Mouse (Mus musculus): ENCODE data around the gene Exoc3l. TPM values are rescaled to one million over a fixed set of nuclear protein-coding genes. Genes with fewer than 3 reads are reported as not detected.

The Exoc3l gene
- total RNA-seq, 2 experiments from 2014 or later, result 0.38 to 15.0 TPM

- no peak for ATAC-seq (replicated peaks; ENCODE audit: low FRiP score, poor library complexity, severe bottlenecking)
Measured at GRCm38 (mm10) chr8:105315073-105315769, 19.3 kb upstream of the Exoc3l start.

GRCm38 (mm10) chr8:105313622-105314402, 17.9 kb upstream of the Exoc3l start:
- ATAC-seq (replicated peaks; ENCODE audit: low FRiP score, poor library complexity, severe bottlenecking), result no peak

GRCm38 (mm10) chr8:105312891-105313481, 17.1 kb upstream of the Exoc3l start:
- ATAC-seq (replicated peaks; ENCODE audit: low FRiP score, poor library complexity, severe bottlenecking), result peak; percentile 18

GRCm38 (mm10) chr8:105311718-105312117, 15.8 kb upstream of the Exoc3l start:
- ATAC-seq (replicated peaks; ENCODE audit: low FRiP score, poor library complexity, severe bottlenecking), result 0 out of 2 replicates have a peak, but pooled peaks have one; percentile 7

- no peak for ATAC-seq (replicated peaks; ENCODE audit: low FRiP score, poor library complexity, severe bottlenecking)
Measured at GRCm38 (mm10) chr8:105310118-105310517, 14.2 kb upstream of the Exoc3l start.

GRCm38 (mm10) chr8:105309142-105309847, 13.4 kb upstream of the Exoc3l start:
- no peak for ATAC-seq (replicated peaks; ENCODE audit: low FRiP score, poor library complexity, severe bottlenecking)

- ATAC-seq (replicated peaks; ENCODE audit: low FRiP score, poor library complexity, severe bottlenecking), result no peak
Measured at GRCm38 (mm10) chr8:105308428-105308827, 12.5 kb upstream of the Exoc3l start.

GRCm38 (mm10) chr8:105307670-105308069, 11.8 kb upstream of the Exoc3l start:
- no peak for ATAC-seq (replicated peaks; ENCODE audit: low FRiP score, poor library complexity, severe bottlenecking)

GRCm38 (mm10) chr8:105306146-105306691, 10.3 kb upstream of the Exoc3l start:
- ATAC-seq (replicated peaks; ENCODE audit: low FRiP score, poor library complexity, severe bottlenecking), result no peak

GRCm38 (mm10) chr8:105305211-105306145, 9.6 kb upstream of the Exoc3l start, which contains the start of gene Elmo3:
TSS of gene Elmo3 (plus strand) at chr8:105305601.
- peak; percentile 56 for ATAC-seq (replicated peaks; ENCODE audit: low FRiP score, poor library complexity, severe bottlenecking)

- ATAC-seq (replicated peaks; ENCODE audit: low FRiP score, poor library complexity, severe bottlenecking), result no peak
Measured at GRCm38 (mm10) chr8:105304325-105305210, 8.7 kb upstream of the Exoc3l start.

GRCm38 (mm10) chr8:105303874-105304273, 8.0 kb upstream of the Exoc3l start:
- no peak for ATAC-seq (replicated peaks; ENCODE audit: low FRiP score, poor library complexity, severe bottlenecking)

GRCm38 (mm10) chr8:105303396-105303795, 7.5 kb upstream of the Exoc3l start:
- ATAC-seq (replicated peaks; ENCODE audit: low FRiP score, poor library complexity, severe bottlenecking), result no peak

GRCm38 (mm10) chr8:105299962-105300361, 4.1 kb upstream of the Exoc3l start:
- peak; percentile 80 for ATAC-seq (replicated peaks; ENCODE audit: low FRiP score, poor library complexity, severe bottlenecking)

GRCm38 (mm10) chr8:105298351-105299252, 2.7 kb upstream of the Exoc3l start:
- peak; percentile 17; the same call in 1 of the 2 replicates for ATAC-seq (replicated peaks; ENCODE audit: low FRiP score, poor library complexity, severe bottlenecking)

- ATAC-seq (replicated peaks; ENCODE audit: low FRiP score, poor library complexity, severe bottlenecking), result peak; percentile 73
Measured at GRCm38 (mm10) chr8:105297511-105298192, 1.8 kb upstream of the Exoc3l start, which contains the start of gene E2f4. TSS of gene E2f4 (plus strand) at chr8:105297663.

All from erythroblast, adult 5-6 weeks (primary cell).